Mouse (Mus musculus) embryo, embryonic 10.5 days (tissue): ENCODE data around the gene Rgs14.

Experiments used
- DNase-seq: peaks from one replicate; pipeline ENCODE4 v3.0.0-alpha.2; 2015; ENCODE audit warnings: low spot score

The Rgs14 gene

GRCm38 (mm10) chr13:55346745-55347144 lies 22.8 kb upstream of the Rgs14 start:
- DNase-seq = no peak

DNA sequence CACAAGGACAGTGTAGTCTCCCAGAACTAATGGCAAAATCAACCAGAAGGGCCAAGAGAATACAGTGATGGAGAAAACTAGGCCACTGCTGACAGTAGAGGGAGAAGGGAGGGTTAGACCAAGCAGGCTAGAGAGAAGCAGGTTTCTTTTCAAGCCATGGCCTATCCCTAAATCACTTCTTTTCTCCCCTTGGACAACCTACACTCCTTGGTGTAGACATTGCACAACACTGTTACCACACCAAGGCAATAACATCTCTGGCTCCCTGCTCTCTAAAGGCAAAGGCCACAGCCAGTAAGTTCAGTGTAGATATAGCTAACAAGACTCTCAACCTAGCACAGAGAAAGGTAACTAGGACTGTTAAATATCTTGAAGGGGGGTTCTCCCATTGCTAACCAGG lies 8.4 kb upstream of the Rgs14 start:
- no peak for DNase-seq

DNA sequence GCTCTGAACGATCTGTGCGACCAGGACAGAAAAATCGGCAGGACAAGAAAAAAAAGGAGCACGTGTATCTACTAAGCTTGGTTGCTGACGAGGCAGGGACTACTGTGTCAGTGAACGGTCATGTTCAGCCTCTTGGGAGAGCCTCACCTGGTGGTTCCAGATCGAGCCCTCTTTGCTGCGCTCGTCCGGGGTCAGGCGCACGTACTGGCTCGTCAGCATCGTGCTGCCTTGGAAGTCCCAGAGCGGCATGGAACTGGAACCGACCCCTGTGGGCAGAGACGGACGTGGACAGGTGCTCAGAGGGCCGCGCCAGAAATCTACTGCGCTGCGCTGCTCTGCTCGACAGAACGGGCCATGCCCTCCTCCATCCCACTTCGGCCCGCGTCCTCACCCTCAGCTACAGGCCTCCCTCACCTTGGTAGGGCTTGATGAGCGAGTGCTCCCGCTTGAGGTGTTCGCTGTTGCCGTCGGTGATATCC lies 7.5 kb upstream of the Rgs14 start:
- DNase-seq = no peak

GRCm38 (mm10) chr13:55362453-55363060 lies 7.0 kb upstream of the Rgs14 start, which contains the start of gene Lman2:
Gene Lman2 (minus strand): TSS chr13:55362783.
- DNase-seq = peak; percentile 99

- no peak for DNase-seq
These were observed 1.1 kb upstream of the Rgs14 start for GRCm38 (mm10) chr13:55368401-55368800.

DNA sequence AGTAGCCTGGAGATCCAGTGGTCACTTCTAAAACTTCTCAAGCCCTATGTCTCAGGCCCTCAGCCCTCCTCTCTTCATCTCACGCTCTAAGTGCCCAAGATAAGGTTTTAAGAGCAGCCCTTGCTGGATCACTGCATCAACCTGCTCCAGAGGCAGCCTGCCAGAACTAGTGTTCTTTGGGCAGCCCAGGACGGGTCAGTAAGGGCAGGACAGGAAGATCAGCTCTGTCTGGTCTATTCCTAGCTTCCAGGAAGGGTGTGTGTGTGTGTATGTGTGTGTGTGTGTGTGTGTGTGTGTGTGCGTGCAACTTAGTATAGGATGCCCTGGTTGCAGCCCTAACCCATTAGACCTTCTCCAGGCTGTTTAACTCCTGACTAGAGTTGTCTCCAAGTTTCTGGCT lies 702 bp downstream of the Rgs14 start:
- no peak for DNase-seq

DNA sequence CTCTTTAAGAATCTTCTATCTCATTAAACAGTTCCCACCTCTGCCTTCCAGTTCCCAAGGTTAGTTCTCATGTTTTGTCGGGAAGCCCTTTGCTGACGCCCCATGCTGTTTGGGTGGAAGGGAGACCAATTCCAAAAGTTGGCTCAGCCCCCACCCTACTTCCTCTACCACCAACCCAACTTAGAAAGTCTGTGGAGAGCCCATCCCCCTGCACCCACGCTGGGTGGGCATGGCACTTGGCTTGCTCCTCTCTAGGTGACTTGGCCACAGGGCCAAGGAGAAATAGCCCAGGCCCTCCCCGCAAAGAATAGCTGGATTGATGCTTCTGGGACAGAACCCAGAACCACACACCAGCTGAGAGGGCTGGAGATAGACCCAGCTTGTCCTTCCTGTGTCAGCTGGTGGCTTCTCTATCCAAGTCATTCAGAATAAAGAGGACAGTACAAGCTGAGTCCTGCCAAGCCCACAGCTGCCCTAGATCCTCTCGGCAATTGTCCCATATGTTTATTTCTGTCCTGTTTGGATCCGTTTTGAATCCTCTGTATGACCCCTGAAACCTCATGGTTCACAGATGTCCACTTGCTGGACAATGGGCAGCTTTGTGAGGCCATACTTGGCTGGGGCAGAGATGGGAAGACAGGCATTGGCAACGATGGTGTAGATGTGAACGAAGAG lies 1.6 kb downstream of the Rgs14 start:
- DNase-seq = no peak

DNA sequence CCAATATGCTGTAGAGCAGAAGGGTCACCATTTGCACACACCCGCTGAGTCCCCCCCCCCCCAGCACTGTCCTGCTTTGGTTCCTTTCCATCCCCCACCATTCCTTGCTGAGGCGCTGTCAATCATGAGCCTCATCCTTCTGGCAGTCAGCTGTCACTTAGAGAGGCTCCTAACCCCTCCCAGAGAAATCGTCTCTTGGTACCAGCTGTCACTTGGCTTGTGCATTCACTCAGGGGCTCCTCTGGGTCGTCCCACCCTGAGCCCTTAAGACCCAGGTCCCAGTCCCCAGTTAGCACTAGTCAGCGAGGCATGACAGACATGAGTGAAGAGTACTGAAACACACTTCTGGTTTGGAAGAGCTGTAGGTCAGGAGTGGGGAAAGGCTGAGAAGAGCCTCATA lies 2.2 kb downstream of the Rgs14 start:
- no peak for DNase-seq

DNA sequence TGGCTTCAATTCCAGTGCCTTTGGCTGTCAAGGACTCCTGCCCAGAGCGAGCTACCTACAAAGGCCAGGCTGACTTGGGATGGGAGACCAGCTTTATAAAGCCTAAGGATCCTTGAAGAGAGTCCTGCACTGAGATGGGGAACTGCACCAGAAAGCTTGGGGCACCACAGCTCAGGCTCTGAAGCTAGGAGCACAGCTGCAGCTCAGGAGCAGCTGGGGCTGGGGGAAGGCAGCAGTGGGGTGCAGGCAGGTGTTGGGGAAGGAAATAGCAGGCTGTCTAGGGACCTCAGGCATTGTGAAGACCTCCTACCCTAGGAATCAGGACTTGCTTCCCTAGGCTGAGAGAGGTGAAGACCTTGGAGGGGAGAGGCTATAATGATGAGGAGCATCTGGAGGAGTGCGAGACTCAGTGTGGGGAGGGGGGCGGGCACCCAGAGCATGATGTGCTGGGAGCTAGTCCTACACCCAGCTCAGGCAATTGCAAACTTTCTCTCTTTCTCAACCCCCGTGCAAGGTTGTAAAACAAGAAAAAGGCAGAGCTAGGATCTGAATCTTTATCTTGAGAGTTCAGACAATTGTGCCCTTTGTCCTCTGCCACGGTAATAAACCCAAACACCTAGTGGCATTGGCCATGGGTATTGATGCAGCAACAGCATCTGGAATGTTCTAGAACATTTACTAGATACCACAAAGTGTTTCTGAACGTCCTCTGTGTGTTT lies 4.8 kb downstream of the Rgs14 start:
- DNase-seq = no peak

- no peak for DNase-seq
These were observed 6.3 kb downstream of the Rgs14 start for GRCm38 (mm10) chr13:55375877-55376276.

GRCm38 (mm10) chr13:55378907-55379580 lies 9.5 kb downstream of the Rgs14 start:
- DNase-seq = peak; percentile 10

GRCm38 (mm10) chr13:55381790-55382189 lies 12.3 kb downstream of the Rgs14 start:
- no peak for DNase-seq

DNA sequence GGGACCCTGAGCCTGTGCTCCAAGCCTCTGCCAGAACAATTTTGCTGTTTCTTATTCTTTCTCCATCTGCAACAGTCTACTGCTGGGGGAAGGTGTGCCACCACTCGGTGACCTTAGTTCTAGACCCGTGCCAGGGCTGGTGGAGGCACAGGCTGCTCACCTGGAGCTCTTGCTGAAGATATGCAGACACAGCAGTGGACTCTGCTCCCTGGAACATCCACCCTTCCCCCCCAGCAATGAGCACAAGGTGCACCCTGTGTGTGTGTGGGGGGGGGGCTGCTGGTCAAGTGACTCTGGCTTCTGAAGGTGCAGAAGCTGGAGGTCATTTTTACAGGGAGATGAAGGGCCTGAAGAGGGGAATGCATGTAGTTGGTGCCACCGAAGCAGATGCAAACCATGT lies 21.1 kb downstream of the Rgs14 start:
- no peak for DNase-seq

GRCm38 (mm10) chr13:55391626-55392029 lies 22.1 kb downstream of the Rgs14 start:
- no peak for DNase-seq

DNA sequence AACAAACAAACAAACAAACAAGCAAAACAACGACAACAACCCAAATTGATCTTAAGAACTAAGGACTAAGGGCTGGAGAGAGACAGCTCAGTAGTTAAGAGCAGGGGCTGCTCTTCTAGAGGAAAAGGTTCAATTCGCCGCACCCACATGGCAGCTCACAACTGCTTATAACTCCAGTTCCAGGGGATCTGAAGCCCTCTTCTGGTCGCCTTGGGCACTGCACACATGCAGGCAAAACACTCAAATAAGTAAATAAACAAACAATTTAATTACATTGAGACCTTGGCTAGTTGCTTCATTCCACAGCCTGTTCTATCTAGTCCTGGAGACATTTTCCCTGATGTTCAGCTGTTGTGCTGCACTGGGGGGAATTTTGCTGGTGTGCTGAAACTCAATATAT lies 23.4 kb downstream of the Rgs14 start:
- DNase-seq = no peak

- no peak for DNase-seq
These were observed 28.6 kb downstream of the Rgs14 start, which contains the start of gene Slc34a1 for GRCm38 (mm10) chr13:55398088-55398487. Gene Slc34a1 (plus strand): TSS chr13:55398187.

DNA sequence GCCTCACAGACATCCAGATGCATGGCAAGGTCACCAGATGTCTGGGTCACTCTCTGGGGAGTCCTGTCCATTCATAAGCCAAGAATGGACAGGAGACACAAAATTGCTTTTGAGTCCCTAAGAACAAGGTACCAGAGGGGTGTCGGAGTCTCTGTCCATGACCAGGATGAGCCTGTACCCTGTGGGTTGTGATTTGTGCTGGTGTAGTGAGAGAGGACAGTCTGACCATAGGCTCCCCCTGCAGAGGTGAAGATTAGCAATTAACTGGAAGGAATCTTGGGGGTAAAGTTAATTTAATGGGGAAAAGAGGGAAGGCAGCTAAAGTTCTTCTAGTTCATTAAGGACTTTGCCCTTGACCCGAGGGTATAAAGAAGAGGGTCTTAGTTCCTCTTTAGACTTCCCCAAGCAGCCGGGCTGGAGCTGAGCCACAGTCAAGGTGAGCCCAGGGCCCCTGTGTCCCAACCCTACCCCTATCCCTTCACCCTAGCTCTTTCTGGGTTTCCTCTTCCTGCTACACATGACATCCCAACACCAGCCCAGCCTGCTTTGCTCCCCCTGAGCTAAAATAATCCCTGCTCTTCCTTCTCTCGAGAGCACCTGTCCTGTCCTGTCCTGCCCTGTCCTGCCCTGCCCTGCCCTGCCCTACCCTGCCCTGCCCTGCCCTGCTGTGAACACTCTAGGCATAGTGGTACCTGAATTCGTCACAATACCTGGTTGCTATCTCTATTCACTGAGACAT lies 29.9 kb downstream of the Rgs14 start:
- no peak for DNase-seq

- no peak for DNase-seq
These were observed 30.5 kb downstream of the Rgs14 start for GRCm38 (mm10) chr13:55400039-55400346.

DNA sequence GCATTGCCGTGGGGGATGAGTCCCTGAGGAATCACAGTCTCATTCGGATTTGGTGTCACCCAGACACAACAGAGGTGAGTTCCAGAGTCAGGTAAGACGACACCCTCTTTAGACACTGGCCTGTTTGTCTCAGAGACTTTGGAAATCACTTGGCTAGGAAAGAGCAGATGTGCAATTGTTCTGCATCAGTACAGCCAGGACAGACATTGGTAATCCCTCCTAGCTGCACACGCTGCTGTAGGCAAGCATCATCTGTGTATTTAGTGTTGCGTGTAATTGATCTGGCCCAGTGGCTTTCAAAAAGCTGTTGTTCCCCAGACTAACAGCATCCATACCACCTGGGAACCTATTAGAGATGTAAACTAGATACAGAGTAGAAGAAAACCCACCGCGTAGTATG lies 33.7 kb downstream of the Rgs14 start:
- no peak for DNase-seq

- no peak for DNase-seq
These were observed 34.7 kb downstream of the Rgs14 start for GRCm38 (mm10) chr13:55403935-55404852.
